Mouse (Mus musculus): ENCODE data around the gene Lrrc32.

DNA sequence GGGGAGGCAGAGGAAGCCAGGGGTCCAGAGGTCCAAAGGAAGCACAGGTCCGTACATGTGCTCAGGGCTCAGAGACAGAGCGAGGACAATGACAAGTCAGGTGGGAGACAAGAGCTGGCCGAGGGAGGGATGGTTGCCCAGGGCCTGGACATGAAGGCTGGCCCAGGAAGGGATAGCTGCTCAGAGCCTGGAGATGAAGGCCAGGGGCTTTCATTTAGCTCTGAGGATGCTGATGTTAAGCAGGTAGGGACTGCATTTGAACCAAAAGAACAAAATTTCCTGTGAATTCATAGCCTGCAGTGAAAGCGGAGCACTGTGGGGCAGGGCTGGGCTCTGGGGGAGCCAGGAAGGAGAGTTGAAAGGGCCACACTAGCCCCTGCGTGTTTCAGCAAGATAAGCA lies 3.2 kb downstream of the Lrrc32 start:
- TF ChIP-seq CTCF (IDR thresholded peaks at IDR 0.05; ENCODE audit: low read depth, low read length) (no peak), POLR2A (IDR thresholded peaks at IDR 0.05; ENCODE audit: extremely low read depth, insufficient read depth, low read length) (no peak)

Data from liver, adult 2 months (tissue).